Mouse (Mus musculus) brain, embryonic 18.5 days (tissue): ENCODE measurements around the gene Naxd.
"Not testable (repeated sequence)": the region's sequence is repeated elsewhere in the genome, so short reads cannot be mapped to it uniquely, and the experiment has no call there.

ENCODE experiments used
- DNase-seq: peaks from one replicate; pipeline ENCODE4 v3.0.0-alpha.2; 2012; ENCODE audit warnings: low read depth, low spot score

Naxd gene

GRCm38 (mm10) chr8:11512711-11513110 is 15.4 kb downstream of the Naxd start:
- DNase-seq = no peak

GRCm38 (mm10) chr8:11513247-11513646 is 15.9 kb downstream of the Naxd start:
- DNase-seq = no peak

- DNase-seq = no peak
Measured at GRCm38 (mm10) chr8:11516292-11516691, 19.0 kb downstream of the Naxd start.

DNA sequence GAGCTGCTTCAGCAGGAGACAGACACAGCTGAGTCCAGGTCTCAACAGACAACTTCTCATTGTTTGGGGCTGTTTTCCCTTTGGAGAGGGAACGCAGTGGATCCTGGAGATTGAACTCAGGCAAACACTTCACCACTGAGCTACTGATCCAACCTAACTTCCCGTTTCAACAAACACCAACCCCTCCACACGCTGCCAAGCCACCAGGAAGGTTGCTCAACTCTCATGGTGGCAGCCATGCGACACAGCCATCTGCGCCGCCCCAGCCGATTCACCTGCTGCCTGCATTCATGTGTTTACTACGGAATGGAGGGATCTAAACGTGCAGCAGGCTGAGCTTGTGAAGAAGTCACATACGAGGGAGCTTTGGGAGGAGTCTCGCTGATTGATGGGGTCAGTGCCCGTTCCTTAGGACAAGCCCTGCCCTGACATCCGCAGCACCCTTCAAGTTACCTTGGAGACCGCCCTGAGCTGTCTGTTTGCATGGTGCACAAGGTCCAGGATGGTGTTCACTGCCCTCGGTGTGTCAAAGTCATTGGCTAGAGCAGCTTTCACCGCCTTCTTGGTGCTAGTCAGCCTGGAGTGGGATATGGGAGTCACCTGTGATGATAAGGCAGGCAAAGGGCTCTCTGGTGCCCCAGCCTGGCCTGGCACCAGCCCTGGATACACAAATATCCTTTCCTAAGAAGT is 20.2 kb downstream of the Naxd start:
- DNase-seq = no peak

GRCm38 (mm10) chr8:11518056-11518396 is 20.7 kb downstream of the Naxd start:
- no peak for DNase-seq

DNA sequence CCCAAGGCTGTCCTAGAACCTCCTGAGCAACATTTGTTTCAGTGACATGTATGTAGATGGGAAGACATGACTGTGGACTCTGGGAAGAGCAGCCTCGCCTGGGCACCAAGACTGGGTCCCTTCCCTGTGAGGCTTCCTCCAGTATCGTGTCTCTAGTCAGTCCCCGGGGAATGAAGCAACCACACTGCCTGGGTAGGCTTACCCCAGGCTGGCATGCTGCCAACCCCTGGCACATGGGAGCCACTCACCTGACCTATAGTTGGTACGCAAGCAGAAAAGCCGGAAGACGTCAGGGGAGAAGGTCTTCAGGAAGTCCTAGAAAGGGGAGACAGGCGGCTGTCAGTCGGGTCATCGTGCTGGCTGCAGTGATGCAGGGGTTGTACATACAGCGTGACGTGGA is 21.4 kb downstream of the Naxd start:
- no peak for DNase-seq

DNA sequence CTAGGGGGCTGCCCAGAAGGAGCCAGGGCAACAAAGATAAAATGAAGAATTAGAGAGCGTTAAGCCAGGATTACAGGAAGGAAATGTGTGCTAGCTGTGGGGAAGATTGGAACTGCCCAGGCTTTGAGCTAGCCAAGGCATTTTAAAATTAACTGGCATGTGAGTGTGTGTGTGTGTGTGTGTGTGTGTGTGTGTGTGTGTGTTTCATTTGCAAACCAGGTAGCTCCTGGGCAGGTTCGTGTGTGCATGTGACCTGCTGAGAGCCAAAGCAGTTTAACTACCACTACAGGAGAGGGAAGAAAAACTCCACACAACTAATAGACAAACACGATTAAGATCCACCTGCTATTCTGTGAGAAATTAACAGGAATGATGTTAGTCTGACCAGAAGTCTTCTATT is 26.0 kb downstream of the Naxd start:
- no peak for DNase-seq

- DNase-seq = no peak
Measured at GRCm38 (mm10) chr8:11530155-11530770, 33.0 kb downstream of the Naxd start.

DNA sequence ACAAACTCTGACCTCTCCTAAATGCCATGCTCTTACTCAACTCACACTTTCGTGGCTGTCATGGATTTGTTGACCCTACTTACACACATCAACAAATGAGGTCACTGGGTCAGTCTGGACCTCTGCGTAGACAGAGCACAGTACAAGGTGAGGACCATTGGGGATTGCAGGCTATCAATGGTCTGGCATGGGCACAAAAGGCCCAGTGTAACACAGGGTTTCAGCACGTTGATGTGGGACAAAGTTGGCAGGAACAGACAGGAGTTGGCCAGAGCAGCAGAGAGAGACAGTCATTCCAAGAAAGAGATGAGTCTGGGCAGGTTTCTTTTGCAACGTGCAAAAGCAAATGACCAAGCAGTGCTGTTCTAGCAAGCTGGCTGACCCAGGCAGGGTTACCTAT is 33.5 kb downstream of the Naxd start:
- DNase-seq = no peak

GRCm38 (mm10) chr8:11534494-11534893 is 37.2 kb downstream of the Naxd start:
- no peak for DNase-seq

GRCm38 (mm10) chr8:11539049-11539448 is 41.7 kb downstream of the Naxd start:
- DNase-seq = no peak

DNA sequence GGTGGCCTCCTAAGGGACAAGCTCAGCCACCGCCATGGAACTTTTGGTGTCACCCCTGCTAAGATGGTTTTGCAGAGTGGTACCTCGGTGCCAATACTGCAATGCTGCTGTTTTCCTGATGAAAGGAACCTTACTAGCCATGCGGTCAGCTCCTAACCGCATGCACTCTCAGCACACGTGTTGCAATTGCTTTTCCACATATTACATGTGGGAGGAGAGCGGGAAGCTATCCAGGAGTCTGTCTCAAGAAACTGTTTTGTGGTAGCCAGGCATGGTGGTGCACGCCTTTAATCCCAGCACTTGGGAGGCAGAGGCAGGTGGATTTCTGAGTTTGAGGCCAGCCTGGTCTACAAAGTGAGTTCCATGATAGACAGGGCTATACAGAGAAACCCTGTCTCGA is 42.9 kb downstream of the Naxd start:
- DNase-seq = no peak

DNA sequence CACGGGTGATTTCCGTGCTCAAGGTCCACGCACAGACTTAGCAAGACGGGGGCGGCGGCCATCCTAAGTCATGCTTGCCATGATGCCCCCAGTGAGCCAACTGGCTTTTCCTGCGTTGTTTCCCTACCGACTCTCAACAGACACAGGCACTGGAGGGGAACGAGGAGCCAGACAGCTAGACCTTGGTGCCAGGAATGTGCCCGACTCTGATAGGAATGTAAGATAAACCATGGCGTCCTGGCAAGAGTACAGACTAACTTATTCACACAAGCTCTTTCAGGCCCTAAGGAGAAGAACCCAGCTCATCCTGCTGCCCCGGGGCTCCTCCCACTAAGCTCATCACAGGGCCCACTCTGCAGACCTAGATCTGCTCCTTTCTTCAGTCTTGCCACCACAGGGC is 44.7 kb downstream of the Naxd start:
- no peak for DNase-seq

DNA sequence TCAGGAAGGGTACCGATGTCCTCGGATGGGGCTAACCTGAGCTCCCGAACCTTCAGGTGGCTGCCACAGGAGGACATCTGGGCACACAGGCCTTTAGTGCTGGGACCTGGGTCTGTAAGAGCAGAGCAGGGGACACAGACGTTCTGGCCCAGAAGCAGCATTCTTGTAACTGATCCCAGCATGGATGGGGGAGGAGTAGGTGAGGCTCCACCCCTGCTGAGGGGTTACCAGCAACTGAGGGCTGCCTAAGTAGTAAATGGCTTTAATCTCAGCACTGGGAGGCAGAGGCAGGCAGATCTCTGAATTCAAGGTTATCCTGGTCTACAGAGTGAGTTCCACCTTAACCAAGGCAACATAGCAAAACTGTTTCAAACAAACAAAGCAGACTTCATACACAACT is 45.6 kb downstream of the Naxd start:
- no peak for DNase-seq

DNA sequence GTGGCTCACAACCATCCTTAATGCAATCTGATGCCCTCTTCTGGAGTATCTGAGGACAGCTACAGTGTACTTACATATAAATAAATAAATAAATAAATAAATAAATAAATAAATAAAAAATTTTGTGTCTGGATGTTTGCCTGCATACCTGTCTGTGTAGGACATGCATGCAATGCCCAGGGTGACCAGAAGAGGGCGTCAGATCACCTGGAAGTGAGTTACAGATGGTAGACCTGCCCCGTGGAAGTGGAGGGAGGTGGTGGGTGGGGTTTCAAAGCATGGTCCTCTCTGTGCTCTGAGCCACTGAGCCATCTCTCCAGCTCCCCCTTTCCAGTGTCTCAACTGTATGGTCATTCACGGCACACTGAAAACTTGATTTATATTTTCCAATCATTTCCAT is 47.1 kb downstream of the Naxd start:
- DNase-seq = no peak

DNA sequence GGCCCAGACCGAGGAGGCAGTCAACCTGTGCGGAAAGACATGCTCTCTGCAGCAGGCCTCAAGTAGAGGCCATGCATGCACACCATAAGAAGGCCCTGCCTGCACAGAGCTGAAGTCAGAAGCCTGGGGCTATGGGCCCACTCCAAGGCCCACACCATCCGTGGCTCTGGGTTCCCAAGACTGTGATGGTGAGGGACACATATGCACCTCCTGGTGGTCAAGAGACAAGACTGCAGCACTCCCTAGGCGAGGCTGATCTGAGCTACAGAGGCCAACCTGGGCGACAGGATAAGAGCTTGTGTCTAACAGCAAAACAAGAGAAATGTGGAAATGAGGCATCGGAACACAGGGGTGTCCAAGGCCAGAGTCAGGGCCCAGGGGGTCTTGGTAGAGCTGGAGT is 49.8 kb downstream of the Naxd start:
- DNase-seq = no peak

DNA sequence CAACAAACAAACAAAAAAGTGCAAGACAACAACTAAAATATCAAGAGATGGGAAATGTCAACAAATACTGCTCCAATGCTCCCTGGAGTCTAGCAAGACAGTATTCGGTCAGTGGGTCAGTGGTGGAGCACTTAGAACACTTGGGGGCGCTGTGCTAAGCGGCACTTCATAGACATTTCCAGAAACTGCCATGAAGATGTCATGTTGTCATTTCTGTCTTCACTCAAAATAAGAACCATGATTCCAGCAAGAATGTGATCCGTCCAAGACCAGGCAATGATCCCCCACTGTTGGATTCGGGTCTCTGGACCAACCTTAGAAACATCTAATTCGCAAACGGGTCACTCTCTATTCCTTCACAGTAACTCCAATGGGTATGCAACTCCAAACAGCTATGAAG is 52.4 kb downstream of the Naxd start:
- DNase-seq = no peak

DNA sequence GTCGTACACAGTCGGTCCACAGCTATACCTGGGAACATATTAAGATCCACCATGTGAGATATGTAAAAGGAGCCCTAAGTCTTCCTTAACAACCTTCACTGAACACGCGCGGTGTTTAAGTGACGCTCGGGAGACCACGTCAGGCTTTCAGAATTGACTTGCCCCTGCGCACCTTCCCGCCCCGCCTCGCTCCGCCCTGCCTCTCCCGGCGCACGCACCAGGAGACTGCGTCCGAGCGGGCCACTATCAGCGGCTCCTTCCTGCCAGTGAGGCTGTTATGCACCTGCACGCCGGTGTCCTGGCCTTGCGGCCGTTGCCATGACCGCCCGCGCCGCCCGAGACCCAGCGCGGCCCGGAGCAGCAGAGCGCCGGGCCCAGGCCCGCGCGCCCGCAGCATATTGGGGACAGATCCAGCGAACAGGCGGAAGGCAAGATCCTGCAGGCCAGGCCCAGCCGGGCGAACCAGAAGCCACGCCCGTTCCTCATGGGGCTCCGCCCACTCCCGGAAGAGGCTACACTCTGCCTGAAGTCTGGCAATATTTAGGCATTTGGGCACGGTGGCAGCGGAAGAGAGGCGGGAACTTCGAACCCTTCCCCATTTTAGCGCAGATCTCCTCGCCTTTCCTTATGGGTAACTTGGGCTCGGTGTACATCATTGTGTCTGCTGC is 53.1 kb downstream of the Naxd start, which contains the start of gene Cars2:
Gene Cars2 (minus strand): TSS at position 503 of the 668 bp plus-strand sequence.
- no peak for DNase-seq

- not testable (repeated sequence) for DNase-seq
Measured at GRCm38 (mm10) chr8:11551497-11551896, 54.2 kb downstream of the Naxd start.

GRCm38 (mm10) chr8:11552390-11552789 is 55.1 kb downstream of the Naxd start:
- DNase-seq = no peak

- peak; percentile 95 for DNase-seq
Measured at GRCm38 (mm10) chr8:11554799-11555719, 57.8 kb downstream of the Naxd start, which contains the start of gene Ing1. TSS of gene Ing1 (plus strand) at chr8:11555571.
